Mouse (Mus musculus): ENCODE measurements around the gene Arl6ip4.

Arl6ip4 gene

DNA sequence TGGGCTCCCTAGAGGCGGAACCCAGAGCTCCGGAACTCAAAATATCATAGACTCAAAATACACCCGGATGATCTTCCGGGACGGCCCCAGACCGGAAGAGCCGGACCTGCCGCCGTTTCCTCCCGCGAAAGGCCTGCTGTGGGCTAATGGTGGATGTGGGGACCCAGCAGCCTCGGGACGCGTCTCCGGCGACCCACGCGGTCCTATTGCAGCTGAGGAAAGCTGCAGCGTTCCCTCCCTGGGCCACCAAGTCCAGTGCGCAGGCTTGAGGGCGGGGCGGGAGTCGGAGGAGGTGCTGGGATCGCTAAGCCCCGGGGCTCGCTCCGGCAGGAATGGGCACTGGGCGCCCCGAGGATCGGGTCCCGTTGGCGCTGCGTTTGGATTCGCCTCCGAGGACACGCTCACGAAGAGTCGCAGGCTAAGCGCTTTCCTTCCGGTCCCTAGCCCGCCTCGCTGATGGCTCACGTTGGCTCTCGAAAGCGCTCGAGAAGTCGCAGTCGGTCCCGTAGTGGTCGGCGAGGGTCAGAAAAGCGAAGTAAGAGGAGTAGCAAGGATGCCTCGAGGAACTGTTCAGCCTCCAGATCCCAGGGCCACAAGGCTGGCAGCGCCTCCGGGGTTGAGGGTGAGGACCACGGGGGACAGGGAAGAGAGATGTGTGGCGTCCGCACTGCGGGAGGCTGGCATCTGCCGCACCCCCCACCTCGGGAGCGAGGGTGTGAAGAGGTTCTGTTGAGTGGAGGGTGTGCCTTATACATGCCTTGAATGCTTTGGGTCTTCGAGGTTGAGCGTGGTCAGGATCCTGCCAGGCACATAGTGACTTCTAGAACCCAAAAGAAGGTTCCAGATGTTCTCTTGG is at the start of gene Arl6ip4:
Arl6ip4 (plus strand) TSS at position 100 of the 856 bp plus-strand sequence.
- peak; percentile 83 to 84 for DNase-seq

DNA sequence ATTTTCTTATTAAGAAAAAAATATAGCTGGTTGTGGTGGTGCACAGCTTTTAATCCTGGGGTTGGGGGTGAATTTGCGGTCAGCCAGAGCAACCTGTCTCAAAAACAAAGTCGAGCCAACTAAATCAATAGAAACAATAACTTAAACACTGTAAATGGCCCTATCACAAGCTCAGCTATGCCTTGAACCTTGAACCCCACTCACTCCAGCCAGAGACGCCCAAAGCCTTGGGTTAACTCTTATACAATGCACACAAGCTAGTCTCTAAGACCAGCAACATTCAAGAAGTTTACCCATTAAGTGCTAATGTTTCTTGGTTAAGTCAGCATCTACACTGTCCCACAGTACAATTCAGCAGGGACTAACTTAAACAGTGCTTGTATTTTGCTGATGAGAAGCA is 46.2 kb upstream of the Arl6ip4 start:
- DNase-seq: no peak

DNA sequence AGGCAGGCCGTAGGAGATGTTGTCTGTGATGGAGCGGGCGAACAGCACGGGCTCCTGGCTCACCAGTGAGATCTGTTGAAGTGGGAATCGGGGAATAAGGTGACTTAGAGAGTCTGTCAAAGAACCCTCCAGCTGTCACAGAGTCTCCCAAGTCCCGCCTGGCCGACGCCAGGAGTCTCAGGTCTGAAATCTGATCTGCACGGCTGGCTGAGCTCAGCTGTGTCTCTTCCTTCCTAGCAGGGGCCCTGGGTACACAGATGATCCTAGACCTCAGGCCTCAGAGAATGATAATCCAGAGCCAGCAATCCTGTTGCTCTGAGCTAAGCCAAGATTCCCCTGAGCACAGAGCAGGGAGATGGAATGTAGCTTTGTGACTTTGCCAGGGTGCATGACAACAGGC is 42.2 kb upstream of the Arl6ip4 start:
- DNase-seq: no peak

DNA sequence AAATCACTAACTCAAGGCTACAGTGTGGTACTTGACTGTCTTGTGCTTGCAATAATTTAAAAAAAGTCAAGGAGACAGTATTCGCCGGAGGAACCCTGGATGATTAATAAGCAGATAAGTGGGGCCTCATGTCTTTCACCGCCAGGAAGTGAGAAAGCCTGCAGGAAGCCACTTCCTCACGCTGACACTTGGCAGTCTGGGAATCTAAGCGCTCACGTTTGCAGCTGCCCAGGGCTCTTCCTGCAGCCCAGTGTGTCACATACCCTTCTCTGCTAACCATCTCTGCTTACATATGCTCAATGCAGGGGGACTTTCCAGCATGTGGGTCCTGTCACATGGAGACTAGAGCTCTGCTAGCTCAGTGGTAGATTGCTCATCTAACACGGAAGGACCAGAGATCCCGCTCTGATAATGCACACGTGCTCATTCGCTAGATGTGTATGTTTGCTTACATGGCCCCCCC is 41.0 kb upstream of the Arl6ip4 start:
- no peak for DNase-seq

DNA sequence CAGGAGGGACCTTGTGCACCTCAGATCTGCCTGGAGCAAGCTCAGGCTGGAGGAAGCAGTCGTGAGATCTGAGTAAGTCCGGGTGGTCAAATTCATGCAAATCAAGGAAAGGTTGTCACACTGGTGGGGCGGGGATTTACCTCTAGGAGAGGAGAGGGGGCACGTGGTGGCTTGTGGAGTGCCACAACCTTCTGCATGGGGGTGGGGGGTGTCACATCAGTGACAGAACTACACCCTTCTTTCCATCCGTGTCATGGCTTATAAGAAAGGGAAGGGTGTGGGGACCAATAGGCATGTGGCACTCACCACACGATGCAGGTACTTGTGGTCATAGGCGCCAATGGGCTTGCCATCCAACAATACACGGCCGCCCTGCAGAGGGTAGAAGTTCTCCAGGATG is 40.2 kb upstream of the Arl6ip4 start:
- no peak for DNase-seq

DNA sequence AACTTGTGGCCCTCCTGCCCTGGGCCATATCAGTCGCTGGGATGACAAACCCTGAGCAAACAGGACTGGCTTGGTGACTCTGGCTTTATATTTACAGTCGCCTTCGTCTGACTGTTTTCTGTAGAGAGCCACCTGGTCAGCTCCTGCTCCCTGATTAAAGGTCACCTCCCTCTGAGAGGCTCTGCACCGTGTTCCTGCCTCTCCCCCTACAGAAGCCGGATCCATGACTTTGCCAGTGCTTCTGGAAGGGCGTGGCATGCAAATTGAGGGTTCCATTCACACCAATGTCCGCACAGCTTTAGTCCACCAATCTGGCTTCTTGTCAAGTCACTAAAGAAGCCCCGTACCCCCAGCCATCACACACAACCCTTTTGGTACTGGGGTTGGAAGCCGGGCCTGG is 39.3 kb upstream of the Arl6ip4 start:
- no peak for DNase-seq

DNA sequence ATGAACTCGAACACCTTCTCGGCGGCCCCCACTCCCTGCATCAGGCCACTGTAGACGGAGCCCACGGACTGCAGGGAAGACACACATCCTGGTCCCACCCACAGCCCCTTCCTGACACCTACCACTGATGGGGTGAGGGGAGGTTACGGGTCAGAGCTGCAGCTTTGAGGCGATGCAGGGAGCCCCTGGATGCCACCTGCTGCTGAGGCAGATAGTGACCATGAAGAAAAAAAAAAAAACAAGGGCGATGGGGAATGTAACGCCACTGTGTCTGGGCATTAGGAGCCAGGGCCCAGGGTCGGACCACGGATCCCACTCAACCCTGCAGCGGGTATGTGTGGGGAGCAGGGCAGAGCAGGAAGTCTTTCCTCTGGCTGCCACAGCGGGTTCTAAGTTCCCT is 38.6 kb upstream of the Arl6ip4 start:
- DNase-seq: no peak

DNA sequence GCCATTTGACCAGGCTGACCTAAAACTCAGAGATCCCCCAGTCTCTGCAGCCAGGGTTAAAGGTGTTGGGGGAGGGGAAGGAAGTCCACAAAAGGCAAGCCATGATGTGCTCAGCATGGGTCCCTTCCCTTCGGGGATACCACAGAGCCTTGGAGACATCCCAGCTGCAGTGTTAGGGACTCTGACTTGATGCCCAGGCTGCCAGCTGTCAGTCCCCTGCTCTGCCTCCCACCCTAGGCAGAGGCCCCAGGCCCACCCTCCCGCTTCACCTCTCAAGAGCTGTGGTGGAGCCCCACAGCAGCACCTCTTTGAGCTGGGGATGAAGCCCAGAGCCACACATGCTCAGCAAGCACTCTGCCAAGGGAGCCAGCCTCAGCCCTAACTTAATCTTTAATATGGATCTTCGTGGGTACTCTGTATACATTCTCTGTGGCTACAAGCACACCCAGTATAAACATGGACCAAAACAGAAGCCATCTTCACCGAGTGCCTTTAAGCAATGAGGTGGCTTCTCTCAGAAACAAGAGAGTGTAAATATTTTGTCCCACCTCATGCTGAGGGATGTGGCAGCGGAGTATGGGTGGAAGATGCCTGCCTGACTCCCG is 37.9 kb upstream of the Arl6ip4 start:
- no peak for DNase-seq

DNA sequence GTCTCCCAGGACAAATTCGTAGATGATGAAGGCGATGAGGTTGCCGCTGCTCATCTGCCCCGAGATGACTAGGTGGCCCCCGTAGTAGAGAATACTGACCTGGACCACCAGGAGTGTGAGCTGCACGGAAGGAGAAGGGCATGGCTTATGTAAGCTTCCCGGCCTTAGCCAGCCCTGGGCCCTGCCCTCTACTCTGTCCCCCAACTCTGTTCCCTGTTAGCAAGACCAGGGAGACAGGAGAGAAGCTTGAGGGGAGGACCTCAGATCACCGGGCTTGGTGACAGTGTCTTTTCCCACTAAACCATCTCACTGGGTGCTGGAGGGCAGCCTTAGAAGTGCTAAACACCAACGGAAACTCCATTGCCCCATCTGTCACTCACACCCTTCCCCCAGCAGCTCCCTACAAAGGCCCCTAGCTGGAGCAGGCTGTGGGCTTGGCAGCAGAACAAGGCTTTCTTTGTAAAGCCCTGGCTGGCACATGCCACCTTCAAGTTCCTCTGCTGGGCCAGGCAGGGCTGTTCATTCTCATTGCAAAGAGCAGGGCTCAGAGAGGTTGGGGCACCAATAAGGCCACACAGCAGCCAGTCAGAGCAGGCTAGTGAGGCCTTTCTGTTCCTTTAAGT is 37.0 kb upstream of the Arl6ip4 start:
- DNase-seq: no peak

DNA sequence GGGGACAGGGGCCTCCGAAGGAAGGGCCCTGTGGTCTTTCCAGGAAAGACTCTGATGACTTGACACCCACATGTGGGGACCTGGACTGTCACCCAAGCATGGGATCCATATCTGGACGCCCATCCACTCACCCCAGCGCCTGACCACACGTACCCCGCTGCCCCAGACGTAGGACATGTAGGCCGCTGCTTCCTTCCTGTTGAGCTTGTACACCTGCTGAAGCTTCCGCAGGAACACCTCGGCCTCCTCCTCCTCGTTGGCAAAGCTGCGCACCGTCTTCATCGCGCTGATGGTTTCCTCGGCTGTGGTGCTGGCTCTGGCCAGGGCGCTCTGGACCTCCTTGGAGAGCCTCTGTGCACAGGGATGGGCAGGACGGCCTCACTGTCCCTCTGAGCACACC is 36.0 kb upstream of the Arl6ip4 start:
- no peak for DNase-seq

DNA sequence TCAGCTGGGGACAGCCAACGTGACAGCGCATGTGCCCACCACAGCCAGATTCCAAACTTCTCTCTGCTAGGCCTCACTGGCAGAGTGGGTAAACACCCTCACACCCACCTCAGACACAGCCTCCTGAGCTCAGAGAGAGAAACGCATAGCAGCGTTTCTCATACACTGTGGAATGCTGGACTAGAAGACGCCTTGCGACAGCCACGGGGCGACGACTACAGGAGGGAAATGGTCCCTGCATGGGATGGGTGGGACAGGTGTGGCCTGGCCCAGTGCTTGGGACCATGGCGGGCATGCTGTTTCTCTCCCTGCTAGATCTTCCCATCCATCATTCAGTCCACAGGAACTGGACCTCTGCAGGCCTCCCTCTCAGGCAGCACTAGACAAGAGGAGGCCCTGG is 33.4 kb upstream of the Arl6ip4 start:
- DNase-seq: no peak

DNA sequence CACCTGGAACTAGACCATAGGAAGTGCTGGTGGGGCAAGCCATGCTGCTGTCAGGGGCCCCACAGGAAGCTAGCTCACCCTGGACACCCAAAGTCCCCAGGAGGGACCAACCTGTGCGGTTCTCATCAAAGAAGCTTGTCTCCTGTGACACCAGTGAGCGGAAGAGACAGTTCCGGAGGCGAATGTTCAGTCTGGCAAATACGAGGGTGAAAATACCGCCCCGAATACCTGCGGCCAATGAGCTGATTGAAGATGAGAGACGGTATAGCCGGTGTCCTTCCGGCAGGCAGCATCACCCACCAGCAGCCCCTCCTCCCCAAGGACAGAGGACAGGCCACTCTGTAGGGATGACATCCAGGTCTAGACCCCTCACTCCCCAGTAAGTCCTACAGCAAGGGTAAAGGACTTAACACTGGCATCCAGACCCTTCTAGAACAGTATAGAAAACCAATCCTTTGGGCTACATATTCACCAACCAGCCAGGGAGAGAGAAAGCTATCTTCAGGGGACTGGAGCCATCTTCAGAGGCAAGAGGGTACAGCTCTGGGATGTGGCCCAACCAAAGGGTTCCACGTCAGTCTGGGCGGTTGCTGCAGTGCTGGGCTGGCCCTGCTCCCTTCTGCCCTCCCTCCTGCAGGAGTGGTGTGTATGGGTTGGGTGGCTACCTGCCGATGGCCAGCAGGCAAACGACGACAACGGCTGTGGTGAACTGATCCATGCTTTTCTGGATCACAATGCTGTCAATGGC is 32.8 kb upstream of the Arl6ip4 start:
- DNase-seq: no peak

DNA sequence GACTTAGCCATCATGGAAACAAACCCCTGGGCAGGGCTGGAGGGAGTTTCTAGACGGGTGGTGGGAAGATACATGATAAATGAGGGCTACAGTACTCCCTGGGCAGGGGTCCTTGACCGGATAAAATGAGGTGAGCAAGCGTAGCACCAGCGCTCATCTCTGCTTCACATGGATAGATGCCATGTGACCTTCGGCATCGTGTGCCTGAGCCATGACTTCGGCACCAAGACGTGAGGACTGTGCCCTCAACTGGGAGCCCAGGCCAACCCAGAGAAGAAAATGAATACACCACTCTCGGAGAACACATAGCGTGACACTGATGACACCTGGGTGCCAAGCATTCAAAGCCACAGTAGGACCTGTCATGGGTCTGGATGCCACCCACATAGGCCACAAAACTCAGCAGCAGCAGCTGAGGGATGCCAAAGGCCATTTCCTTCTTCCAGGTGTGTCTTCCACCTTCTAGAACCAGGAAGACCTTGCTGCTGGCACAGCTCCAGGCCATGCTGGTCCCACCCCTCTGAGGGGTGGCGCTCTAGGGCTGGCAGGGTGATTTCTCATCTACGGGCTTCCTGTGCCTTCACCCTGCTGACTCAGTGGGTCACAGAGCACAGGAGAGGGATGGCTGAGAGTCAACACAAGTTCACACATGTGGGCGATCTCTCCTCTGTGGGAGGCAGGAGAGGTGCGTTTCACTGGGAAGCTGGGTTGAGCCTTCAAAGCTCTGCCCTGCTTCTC is 31.9 kb upstream of the Arl6ip4 start:
- DNase-seq: peak; percentile 54 to 75

DNA sequence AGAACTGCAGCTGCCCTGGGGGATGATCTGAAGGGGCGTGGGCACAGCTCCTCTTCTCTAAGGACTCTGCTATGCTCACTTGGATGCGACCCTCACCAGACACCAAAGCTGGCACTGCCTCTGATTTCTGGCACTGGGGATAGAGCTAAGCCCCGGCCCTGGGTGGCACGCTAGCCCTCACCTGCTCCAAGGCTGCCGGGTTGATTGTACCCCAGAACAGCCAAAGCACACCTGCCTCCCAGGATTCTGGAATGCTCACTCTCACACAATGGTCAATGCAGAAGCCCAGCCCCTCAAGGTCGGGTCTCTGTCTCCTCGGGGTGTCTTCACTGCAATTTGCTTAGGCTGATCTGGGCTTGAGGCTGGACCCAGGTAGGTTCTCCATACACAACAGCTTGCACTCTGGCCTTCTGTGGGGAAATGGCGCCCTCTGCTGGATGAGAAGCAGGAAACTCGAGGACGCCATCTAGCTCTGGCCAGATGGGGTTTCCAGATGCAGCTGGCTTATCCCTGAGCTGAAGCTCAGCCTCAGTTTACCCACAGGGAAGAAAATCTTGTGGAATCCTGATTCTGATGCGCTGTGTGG is 31.2 kb upstream of the Arl6ip4 start:
- DNase-seq: peak; percentile 89 to 90

DNA sequence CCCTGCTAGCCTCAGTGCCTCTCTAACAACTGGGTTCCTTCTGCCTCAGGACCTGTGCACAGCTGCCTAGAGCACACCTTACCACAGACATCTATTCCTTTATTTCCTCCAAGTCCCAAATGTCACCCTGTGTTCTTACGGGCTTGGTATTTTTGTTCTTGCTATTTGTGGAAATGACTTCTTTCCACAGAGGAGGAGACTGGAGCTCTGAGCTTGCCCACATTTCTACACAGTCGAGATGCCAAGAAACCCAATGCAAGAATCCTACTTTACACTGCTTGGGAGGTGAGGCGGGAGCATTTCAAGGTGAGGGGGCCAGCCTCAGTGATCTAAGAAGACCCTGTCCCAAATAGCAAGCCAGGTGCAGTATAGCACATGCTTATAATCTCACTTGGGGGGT is 30.4 kb upstream of the Arl6ip4 start:
- DNase-seq: no peak

DNA sequence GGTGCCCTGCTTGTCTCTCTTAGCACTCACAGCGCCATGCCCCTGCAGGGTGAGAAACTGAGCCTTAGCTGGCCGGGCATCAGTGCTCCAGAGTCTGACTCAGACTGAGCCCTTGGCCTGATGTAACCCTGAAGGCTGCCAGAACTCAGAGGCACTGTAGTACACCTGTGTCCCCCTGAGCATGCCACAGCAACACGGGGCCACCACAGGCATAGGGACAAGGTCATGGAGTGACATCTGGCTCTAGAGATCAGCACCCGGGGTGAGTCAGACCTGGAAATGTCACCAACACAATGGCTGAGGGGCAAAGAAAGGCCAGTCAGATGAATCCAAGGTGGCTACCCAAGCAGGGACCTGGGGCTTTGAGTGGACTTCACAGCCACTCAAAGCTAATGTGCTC is 29.0 kb upstream of the Arl6ip4 start:
- no peak for DNase-seq

DNA sequence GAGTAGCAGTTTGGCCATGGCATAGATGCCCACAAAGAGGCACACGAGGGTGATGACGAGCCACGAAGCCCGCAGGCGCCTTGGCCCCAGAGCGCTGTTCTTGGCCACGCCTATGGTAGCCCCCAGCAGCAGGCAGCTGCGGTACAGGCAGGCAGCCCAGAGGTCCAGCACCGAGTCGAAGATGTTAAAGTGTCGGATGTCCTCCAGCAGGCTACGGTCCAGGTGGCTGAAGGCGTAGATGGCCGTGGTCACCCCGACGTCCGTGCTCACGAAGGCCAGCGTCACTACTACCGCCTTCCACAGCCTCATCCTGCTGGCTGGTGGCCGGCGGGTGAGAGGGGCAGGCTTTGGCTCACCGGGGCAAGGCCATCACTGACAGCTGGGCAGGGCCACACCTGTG is 26.0 kb upstream of the Arl6ip4 start:
- no peak for DNase-seq

DNA sequence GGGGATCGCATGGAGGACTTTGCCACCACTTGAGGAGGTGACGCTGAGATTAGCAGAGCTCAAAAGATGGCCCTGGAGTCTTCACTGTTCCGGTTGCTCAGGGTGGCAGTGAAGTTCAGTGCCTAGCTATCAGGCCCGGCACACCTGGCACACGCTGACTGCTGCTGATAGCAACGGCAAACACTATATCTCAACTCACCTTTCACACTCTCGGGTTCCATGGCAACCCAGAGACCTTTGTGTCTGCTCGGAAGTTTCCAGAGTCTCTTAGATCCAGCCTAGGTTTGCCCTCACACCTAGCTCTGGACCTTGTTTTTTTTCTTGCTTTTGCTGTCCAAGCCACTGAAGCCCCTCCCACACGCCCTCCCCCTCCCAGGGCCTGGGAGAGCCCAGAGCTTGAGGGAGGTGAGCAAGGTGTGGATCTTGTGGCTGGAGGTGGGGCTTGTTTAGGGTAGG is 23.9 kb upstream of the Arl6ip4 start:
- DNase-seq: peak in 1 of 2 experiments; percentile 61

DNA sequence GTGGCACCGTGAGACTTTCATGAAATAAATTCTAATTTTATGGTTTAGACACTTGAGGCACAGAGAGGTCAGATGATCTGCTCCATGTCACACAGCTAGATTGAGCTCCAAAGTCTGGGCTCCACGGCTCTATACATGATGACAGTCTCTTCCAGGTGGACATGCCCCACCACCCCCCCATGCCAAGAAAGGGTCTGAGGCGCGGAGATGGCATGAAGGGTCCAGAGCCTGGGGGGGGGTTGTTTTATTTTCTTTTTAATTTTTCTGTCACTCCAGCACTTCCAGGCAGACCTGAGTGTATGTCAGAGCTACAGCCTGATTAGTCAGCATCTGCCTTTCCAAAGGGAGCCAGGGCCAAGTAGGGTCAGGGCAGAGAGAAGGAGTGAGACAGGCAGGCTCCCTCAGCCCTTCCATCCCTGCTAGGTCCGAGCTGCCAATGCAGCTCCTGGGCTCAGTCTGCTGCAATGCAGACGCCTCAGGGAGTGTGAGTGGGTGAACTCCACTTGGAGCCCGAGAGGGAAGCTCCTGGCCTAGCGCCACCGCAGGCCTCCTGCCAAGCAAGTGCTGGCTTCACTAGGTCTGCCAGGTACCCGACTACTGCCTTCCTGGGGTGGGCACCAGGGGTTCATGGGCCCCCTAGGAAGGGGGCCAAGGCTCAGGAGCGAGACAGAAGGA is 22.6 kb upstream of the Arl6ip4 start:
- DNase-seq: peak; percentile 84 to 90

DNA sequence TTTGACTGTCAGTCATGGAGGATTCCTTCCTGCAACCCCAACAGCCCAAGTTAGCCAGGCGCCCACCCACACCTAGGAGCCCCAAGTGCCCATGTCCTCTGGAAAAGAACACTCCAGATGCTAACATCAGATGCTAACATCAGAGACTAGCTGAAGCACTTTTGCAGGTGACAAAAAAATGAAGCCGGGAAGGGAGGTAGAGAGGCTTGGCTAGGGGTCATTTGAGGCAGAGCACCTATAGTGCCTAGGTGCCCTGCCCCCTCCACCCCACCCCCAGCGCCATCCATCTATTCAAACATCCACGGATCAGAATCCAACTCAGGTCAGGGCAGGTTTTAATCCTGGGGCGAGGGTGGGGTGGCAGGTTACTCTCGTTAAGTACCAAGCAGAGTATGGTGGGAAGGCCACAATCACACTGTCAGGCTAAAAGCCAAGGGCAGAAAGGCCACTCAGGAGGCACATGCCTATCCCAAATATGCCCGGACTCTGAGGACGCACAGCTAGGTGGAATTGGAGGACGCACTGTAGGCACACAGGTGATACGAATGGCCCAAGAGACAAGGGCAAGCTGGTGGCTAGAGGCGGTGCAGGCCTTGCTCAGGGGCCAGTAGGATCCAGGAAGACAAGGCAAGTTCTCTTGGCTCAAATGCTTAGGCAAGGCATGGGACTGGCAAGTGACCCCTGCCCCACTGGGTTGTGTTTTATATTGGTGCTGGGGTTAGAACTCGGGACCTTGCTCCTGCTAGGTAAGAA is 21.9 kb upstream of the Arl6ip4 start:
- peak in 1 of 2 experiments; percentile 45 for DNase-seq
